Mouse (Mus musculus): ENCODE results near the gene Inpp5a.
"Not testable (repeated sequence)": the region's sequence is repeated elsewhere in the genome, so short reads cannot be mapped to it uniquely, and the experiment has no call there.

Gene Inpp5a

DNA sequence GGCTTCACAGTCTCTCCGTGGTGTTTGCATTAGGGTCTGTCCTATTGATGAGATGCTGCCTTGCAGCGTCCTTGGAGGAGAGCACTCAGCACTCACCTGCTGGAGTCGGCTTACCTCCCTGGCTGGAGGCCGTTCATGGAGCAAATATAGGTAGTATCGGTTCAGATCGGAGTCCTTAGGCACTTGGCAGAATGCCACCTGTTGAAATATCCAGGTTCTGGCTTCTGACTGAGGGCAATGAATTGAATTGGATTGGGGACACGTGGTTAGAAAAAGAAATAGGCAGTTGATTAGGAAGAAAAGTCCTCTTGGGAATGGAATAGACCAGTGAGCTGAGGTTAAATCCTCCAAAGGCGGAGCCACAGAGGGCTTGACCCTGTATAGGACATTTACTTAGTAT is 12.9 kb downstream of the Inpp5a start:
- no peak for DNase-seq

DNA sequence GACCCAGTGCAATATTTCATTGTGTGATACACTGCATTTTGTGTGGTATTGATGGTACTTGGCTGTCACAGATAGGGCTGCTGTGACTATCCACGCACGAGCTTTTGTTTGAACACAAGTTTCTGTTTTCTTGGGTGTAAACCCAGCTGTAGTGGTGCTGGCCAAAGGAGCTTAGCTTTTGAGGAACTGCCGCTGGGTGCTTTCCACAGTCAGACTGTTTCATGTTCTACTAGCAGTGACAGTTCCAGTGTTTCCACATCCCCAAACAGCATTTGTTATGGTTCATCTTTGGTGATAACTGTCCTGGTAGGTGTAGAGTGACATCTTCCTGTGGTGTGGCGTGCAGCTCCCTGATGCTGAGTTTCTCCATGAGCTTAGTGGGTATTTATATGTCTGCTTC is 13.8 kb downstream of the Inpp5a start:
- no peak for DNase-seq

DNA sequence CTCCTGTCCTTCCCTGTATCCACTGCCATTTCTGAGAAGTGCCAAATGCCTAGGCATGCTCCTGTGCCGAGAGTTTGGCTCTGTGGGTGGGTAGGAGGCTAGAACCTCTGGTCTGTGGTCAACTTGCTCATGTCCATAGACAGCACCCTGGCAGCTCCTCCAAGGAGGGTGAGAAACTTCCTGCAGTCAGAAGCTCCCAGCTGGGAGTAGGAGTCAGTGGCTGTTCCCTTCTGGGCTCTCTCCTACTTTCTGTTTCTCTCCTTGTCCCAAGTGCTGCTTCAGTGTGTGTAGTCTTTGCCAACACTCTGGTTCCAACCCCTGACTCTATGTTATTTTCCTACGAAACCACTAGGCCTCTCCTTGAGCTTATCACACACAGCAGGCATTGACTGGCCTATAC is 17.7 kb downstream of the Inpp5a start:
- DNase-seq: no peak

DNA sequence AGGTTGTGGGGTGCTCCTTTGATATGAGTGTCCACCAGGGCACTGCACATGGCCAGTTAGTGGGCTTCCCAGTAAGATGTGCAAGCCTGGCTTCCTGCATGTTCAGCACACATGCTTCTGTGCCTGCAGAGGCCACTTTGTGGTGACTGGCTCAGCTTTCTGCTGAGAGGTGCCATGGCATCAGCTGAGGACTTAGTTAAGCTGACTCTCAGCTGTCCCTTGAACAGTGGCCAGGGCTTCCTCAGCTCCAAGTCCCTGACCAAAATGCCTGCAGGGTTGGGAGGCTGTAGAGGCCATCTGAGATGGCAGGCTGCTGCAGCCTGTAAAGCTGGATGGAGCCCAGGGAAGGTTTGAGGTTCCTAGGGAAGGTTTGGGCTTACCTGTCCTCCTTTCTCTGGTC is 19.1 kb downstream of the Inpp5a start:
- no peak for DNase-seq

DNA sequence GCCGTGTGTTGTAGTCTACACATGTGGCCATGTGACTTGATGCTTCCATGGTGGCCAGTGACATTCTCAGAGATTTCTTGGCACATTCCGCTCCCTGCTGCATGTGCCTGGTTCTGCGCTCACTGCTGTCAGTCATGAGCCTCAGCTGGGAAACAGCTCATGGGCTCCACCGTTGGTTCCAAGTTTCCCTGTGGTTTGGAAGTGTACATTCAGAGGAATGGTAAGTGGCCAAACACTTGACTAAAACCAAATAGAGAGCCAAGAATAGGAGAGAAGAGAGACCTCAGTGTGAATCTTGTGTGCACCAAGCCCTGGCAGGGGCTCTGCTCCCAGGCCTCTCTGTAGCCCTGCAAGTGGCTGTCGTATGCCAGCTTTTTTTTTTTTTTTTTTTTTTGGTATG is 21.0 kb downstream of the Inpp5a start:
- no peak for DNase-seq

DNA sequence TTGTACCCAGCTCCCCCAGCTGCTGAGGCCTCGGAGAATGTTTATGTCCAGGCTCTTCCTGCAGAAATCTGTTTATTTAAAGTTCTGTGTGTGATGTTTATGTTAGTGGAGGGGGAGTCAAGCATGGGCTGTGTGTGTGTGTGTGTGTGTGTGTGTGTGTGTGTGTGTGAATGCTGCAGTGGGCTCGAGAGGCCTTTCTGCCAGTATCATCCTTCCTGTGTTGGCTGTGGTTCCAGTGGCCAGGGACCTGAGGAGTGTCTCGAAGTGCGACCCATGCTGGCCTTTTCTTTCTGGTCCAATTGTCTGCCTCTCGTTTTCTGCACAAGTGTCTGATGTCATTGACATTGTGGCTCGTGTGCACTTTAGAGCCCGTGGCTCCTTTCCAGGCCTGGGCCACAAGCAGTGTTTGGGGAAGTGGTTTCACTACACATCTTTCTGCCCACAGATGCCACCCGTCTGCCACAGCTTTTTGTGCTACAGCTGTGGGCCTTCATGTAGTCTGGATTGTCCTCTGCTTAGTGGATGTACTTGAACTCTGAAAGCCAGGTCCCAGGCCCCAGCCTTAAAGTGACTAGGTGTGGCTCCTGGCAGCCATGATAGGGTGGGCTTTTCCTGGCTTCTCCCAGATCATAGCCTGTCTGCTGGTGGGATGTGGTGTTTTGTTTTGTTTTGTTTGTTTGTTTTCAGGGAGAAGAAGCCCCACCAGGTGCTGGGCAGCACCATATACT is 23.5 kb downstream of the Inpp5a start:
- DNase-seq: no peak

DNA sequence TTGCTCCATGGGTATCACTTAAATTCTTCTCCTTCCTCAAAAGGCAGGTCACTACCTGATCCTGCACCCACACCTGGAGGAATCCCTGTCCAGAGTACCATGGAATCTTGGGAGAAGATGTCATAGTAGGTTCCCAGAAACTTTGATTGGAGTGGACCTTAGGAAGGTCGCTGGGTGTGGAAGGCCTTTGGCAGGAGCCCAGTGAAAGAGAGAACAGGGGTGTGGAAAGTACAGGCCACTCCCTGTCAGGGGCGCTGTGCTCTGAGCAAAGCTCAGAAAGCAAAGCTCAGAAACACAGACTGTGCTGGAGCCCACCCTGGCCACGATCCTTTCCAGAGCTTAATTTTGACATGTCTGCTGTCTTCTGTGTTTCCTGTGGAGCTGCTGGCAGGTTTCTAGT is 24.5 kb downstream of the Inpp5a start:
- no peak for DNase-seq

DNA sequence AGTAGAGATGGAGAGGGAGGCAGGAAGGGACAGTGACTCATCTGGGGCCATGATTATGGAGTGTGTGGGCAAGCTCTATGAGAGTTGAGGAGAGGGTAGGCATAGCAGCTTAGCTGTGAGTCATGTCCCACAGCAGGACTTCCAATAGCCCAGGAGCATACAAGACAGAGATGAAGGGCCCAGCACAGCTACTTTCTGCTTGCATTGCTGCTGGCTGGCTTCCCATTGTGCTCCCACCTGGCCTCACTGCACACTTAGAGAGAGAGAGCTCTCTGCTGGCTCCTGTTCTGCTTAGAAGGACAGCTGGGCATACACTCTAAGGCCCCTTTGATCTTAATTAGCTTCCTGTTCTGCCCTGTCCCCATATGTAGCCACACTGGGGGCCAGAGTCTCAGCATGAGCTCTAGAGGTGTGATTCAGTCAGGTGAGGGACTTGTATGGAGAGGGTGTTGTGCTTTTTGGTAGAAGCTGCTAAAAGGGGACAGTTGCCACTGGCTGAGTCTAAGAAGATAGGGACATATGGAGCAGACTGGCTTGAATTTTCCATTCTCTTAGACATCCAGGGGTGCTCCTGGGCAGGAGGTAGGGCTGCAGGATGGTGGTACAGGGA is 26.8 kb downstream of the Inpp5a start:
- no peak for DNase-seq

DNA sequence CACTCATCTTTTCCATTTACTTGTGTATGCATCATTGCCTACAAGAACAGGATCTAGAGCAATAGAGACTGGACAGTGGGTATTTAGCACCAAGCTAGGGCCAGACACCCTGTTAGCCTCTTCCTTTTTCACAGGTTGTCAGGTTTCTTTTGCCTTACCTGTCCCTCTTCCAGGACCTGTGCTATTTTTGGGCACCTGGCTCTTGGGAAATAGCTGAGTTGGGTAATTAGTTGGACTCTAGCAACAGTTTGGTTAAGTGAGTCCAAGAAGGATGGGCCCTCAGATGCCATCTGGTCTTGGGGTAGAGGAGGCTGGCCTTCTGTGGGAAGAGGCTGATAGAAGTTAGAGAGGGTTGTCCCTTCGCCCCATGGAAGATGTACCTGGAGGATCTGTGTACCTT is 29.5 kb downstream of the Inpp5a start:
- DNase-seq: no peak

DNA sequence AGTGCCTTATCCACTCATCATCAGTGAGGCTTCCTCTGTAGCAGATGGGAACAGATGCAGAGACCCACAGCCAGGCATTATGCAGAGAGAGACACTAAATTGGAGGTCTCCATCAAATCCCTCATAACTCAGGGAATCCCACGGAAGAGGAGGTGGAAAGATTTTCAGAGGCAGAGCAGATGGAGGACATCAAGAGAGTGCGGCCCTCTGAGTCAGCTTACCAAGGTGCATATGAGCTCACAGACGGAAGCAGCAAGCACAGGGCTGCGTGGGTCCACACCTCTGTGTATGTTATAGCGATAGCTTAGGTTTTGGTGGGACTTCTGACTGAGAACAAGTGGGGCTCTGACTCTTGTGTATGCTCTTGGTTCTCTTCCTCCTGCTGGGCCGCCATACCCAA is 33.9 kb downstream of the Inpp5a start:
- no peak for DNase-seq

DNA sequence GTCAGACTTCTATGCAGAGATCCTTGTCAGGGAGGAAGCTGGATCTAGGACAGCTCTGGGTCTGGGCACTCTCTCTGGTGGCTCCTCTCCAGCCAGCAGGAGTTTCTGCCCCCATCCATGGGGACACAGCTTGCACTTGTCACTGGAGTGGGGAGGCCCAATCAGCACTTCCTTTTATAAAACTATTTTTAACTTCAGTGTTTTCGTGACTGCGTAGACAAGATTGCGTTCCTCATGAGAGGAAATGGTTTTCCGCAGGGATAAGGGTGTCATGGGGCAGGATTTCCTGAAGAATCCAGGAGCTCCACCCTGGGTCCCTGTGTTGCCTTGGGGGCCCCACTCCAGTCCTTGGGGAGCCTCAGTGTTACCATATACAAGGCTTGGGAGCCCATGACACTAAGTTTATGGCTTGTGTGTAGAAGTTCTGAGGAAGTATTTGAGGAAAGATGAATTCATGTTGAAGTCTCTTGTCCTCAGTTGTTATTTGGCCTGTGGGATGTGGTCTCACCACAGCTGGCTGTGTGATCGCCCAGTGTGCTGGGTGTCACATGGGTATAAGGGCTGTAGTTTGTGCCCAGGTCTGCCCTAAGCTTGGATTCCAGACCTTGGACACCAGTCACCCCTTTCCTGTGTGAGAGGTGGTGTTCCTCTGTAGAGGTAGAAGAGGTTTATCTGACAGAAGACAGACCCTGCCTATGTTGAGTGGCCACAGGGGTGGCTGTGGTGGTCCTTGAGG is 45.4 kb downstream of the Inpp5a start:
- DNase-seq: no peak

DNA sequence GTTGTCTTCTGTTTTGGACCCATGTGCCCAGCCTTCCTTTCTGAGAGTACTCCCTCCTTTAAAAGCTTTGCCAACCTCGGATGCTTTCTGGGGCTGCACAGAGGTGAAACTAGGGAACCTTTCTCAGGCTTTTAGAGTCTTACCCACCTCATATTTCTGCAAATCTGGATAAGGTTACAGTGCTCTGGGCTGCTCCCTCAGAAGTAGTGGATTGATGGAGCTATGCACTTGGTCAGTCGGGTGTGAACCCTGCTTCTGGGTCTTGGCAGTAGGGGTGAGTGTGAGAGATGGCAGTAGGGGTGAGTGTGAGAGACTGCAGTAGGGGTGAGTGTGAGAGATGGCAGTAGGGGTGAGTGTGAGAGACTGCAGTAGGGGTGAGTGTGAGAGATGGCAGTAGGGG is 46.0 kb downstream of the Inpp5a start:
- not testable (repeated sequence) for DNase-seq

DNA sequence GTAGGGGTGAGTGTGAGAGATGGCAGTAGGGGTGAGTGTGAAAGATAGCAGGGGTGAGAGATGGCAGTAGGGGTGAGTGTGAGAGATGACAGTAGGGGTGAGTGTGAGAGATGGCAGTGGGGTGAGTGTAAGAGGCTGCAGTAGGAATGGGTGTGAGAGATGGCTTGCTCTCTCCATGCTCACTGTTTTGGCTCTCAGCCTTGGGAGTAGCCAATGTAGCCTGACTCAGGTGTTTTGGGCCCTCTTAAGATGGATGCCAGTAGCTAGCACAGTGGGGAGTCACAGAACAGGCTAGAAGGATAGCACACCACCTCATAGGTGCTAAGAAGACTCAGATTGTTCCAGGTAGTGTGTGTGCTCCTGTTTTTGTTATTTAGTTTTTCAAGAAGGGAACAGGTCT is 46.8 kb downstream of the Inpp5a start:
- no peak for DNase-seq

DNA sequence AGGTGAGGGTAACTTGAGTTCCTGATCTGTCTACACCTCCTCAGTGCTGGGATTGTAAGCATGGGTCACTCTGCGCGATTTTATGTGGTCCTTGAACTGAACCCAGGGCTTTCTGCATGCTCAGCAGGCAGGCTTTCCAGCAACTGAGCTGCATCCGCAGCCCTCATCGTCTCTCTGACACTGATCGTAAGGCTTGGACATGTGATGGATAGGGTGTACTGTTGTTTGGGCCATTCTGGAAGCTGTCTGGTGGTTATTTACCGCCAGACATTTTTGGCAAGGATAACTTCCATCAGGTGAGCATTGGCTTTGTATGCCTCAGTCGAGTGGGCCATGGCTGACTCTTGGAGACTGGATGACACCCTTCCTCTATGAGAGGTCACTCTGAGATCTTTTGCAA is 48.0 kb downstream of the Inpp5a start:
- no peak for DNase-seq

DNA sequence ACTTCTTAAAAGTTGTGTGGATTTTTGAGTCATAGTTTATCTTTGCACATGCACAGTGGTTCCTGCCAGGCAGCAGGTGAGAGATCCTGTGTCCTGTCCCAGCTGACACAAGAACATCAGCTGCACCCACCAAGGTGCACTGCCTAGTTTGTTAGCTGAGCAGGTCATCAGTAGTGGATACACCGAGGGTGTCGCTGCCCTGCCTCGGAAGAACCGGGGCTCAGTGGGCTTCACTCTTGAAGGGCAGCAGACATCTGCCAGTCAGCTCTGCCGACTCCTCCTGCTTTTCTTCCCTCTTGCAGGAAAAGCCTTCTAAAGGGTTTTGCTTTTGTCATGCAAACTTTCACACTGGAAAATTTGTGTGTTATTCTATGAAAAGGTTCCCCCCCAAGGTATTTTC is 48.6 kb downstream of the Inpp5a start:
- no peak for DNase-seq

DNA sequence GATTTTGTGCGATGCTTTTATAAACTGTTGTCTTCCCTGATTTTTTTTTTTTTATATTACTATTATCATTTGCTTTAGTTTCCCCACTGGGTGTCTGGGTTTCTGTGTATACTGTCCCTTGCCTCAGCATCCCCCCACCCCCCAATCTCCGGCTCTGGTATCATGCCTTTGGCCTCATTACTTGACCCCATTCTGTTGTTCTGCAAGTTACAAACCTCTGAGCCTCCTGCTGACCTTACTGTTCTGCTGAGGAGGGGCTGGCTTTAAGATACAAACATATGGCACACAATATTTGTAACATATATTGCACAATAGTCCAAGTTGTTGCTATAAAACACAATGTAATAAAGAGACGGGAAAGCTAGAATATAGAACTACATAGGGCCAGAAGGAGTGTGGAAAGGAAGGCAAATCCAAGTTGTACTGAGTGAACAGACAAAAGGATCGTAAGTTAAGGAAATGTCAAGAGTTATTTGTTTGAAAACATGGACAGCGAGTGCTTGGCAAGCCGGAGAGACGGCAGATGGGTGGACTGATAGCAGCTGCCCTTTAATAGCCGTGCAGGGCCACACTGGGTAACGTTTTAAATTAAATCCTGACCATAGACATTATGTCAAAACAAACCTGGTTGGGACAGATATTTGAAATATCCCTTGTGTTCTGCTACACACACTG is 49.2 kb downstream of the Inpp5a start:
- no peak for DNase-seq

DNA sequence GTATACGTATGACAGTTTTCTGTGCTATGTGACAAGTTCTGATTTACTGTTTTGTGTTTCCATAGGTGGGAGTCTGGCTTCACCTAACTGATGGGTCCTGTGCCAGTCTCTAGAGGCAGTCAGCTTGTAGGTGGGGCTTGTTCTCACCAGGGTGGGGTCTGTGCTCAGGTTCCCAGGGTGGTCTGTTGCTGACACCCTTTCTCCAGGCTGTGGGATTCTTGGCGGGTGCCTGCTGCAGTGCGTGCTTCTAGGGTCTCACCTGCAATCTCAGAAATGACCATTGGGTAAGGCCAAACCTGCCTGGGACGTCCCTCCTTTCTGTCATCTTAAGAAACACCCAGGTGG is 49.7 kb downstream of the Inpp5a start:
- no peak for DNase-seq

DNA sequence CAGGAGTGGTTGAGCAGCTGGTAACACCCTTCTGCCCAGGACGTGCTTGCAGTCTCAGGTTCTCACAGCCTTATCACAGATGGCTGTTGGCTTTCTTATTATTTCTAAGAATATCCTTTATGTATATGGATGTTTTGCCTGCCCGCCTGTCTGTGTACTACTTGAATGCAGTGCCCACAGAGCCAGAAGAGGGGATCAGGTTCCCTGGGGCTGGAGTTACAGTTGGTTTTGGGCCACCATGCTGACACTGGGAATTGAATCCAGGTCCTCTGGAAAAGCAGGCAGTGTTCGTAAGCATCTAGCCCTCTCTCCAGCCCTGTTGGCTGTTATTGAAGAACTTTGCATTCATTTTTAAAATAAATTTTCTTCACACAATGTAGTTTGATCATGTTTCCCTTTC is 50.1 kb downstream of the Inpp5a start:
- no peak for DNase-seq

DNA sequence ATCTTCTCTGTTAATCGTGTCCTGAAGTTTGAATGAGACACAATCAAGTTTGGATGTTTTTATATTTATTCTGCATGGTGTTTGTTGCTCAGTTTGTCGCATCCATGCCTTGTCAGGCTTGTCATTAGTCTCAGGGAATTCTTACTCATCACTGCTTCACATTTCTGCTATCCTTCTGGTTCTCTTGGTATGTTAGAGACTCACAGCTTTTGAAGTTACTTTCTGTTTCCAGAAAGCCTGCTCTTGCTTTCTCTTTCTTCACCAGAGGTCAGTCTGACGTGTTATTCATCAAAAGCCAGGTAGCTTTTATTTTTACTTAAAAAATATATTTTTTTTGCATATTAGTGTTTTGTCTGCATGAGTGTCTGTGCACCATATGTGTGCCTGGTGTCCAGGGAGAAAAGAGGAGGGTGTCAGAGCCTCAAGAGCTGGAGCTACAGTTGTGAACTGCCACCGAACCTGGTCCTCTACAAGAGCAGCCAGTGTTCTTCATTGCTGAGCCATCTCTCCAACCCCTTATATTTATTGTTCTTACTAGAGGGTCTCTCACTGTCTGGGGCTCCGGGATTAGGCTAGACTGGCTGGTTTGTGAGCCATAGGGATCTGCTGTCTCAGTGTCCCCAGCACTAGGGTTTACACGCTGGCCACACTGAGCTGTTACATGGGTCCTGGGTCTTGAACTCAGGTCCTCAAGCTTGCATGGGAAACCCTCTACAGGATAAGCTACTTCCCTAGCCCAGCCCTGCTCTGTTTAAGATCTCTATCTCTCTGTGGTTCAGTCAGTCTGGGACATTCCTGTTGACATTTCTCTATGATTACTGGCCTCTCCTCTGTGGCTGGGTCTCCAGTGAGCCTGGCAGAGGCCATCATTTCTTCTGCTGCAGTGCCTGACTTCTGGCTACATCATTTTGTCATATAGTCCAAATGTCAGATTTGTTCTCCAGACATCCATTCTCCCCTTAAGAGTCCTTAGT is 51.3 kb downstream of the Inpp5a start:
- DNase-seq: no peak

DNA sequence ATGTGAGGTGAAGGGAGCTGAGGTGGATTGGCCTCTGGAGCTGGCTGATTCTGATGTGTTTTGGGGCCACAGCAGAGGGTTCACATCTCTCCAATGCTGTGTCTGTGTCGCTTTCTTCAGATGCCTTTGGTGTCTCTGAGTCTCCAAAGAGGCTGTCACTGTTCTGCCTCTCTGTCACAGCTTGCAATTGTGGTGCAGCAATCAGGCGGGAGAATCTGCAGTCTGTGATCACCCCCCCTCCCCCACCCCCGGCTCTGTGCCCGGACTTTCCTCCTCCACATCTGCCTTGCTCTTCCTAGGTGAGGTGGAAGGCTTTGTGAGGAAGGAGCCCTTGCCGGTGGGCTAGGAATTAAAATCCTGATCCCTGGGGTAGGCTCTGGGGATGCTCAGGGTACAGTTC is 52.1 kb downstream of the Inpp5a start:
- DNase-seq: no peak

DNA sequence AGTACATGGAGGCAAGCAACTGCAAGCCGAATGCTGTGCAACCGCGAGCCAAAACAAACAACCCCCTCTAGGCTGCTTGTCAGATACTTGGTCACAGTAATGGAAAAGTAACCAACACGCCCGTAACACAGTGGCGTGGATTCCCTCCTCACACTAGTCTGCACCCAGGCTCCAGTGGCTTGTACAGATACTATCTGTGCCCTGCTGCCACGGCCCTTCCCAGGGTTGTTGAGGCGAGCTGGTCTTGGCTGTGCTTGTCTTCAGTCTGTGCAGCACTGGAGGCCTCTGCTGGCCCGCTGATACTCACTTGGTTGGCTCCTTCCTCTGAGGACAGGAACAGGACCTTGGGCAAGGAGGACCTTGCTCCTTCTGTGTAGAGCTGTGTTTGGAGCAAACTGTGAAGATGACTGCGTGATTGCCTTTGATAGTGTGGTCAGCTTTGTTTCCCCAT is 52.9 kb downstream of the Inpp5a start:
- DNase-seq: no peak

DNA sequence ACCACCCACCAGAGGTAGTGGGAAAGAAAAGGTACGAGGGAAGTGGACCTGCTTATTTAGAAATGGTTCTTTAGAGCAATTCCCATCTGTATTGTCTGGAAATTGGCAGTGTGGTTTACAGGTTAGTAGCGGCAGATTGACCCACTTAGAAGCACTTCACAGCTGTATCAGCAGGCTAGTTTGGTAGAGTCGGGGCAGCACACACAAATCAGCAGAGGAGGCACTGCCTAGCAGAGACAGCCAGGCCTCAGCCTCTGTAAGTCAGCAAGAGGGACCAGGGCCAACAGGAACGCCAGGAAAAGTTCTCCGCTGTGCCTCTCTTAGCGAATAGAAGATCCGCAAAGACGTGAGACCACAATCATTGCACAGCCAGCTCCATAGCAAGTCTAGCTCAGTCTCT is 56.7 kb downstream of the Inpp5a start:
- no peak for DNase-seq

DNA sequence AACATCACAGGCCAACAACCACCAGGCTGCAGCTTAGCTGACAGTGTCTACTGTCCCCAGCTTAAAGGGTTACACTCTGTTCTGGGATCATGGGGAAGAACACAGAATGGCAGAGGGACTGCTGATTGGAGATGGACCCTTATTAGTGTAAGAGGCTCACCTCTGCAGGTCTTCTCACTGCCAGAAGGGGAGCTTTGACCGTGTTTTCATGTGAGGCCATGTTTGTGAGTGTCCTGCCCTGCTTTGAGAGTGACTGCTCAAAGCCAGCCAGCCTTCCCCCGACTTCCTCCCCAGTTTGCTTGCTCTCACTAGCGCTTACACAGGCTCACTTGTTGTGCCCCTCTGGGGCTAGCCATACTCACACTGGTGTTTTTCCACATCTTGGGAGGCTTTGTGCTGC is 58.5 kb downstream of the Inpp5a start:
- DNase-seq: no peak

Measured in embryo, embryonic 11 days (tissue).